Mouse (Mus musculus): Measurements from ENCODE around the gene Olfr951.

The Olfr951 gene

DNA sequence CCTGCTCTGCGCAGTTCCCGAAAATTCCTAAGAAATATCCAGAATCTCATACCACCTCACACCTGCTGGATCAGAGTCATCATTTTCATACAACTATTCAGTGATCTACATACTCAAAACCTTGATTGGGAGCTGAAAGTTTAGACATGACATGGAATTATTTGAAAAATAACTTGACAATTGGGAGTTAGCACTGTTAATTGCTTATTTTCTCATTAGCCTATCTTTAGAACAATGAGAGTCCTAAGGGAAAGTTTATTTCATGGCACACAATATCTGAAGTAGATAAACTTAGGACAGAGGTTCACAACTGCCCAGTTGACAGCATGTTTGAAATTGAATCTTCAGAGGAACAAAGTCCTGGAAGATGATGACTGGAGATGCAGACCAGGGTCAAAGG is at the start of gene Olfr951:
TSS of gene Olfr951 (plus strand) at position 301 of the 400 bp plus-strand sequence.
- DNase-seq (ENCODE audit: low read depth, low spot score) = no peak

DNA sequence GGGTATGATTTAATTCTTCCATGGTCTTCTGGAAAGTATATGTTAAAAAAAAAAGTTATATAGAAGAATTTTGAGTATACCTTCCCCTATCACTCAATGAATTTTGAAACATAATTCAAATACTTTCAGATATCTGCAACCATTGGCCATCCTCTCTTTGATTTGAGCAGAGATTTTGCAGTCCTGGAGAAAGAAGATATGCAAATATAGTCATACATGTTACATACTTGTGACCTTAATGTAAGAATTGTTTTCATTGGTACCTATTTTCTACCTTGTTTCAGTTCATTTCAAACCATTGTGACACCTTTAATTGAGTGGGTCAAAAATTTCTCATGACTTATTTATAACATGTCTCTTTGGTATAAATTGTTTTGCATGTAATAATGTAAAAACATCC is 39.8 kb downstream of the Olfr951 start, which contains the start of gene Olfr952:
TSS of gene Olfr952 (minus strand) at position 101 of the 400 bp plus-strand sequence.
- DNase-seq (ENCODE audit: low read depth, low spot score) = no peak

Data from brain, adult 2 months (tissue).